Mouse (Mus musculus) cerebellum, adult 2 months (tissue): ENCODE measurements around the gene Mid1.

ENCODE experiments used
- CTCF ChIP-seq: fragments of 200-500 bp; IDR thresholded peaks from 2 replicates; pipeline ENCODE4 v1.5.1; 2011; ENCODE audit warnings: low read depth, mild to moderate bottlenecking, control low read depth, low read length, moderate library complexity, borderline replicate concordance; ENCODE audit not compliant: insufficient read depth
- POLR2A ChIP-seq: fragments of 200-500 bp; IDR thresholded peaks from 2 replicates; pipeline ENCODE4 v1.6.1; 2011; ENCODE audit warnings: low read length, control low read depth, borderline replicate concordance; ENCODE audit not compliant: insufficient read depth

GRCm38 (mm10) chrX:169880363-169880711, 195.3 kb downstream of the Mid1 start:
- no peak for TF ChIP-seq POLR2A
- no peak for TF ChIP-seq CTCF
